Mouse (Mus musculus) cerebellum, adult 2 months (tissue): Measurements from ENCODE around the gene Larp4b. TPM values are rescaled to one million over a fixed set of nuclear protein-coding genes. Genes with fewer than 3 reads are reported as not detected.

Experiments used
- DNase-seq, 2 experiments: peaks; one replicate each; pipeline ENCODE4 v3.0.0; 2021
- H3K27ac ChIP-seq: fragments of 200-500 bp; 2 replicates; pipeline ENCODE4 v1.5.1; 2012; ENCODE audit warnings: low read length, control low read depth, inconsistent platforms; ENCODE audit not compliant: insufficient read depth
- H3K27me3 ChIP-seq: fragments of 200-500 bp; 2 replicates; pipeline ENCODE4 v1.6.1; 2012; ENCODE audit warnings: inconsistent platforms, mild to moderate bottlenecking, low read length, moderate library complexity; ENCODE audit not compliant: control insufficient read depth, insufficient read depth
- H3K4me1 ChIP-seq: fragments of 200-500 bp; 2 replicates; pipeline ENCODE4 v1.6.1; 2011; ENCODE audit warnings: low read length; ENCODE audit not compliant: control insufficient read depth, insufficient read depth
- H3K4me3 ChIP-seq: fragments of 200-500 bp; replicated peaks from 2 replicates; pipeline ENCODE3; 2011; ENCODE audit warnings: mild to moderate bottlenecking, low read depth, low read length, control low read depth; ENCODE audit not compliant: insufficient read depth
- CTCF ChIP-seq: fragments of 200-500 bp; IDR thresholded peaks from 2 replicates; pipeline ENCODE4 v1.5.1; 2011; ENCODE audit warnings: low read depth, mild to moderate bottlenecking, control low read depth, low read length, moderate library complexity, borderline replicate concordance; ENCODE audit not compliant: insufficient read depth
- POLR2A ChIP-seq: fragments of 200-500 bp; IDR thresholded peaks from 2 replicates; pipeline ENCODE4 v1.6.1; 2011; ENCODE audit warnings: low read length, control low read depth, borderline replicate concordance; ENCODE audit not compliant: insufficient read depth
- WGBS: fragments of 180-500 bp; shearing (Covaris S2); methylation state at CpG from one replicate; pipeline ENCODE4 v1.1.7; 2018; 5-methylcytosine and 5-hydroxymethylcytosine counted together
- polyA plus RNA-seq: library from polyadenylated mRNA; depleted of rRNA; stranded (reverse); fragments of >200 nt; gene quantifications from 2 replicates; pipeline ENCODE4 v1.2.3, GENCODE M21; 2012

Gene Larp4b
- polyA plus RNA-seq, 1 experiment: 35.4 TPM

DNA sequence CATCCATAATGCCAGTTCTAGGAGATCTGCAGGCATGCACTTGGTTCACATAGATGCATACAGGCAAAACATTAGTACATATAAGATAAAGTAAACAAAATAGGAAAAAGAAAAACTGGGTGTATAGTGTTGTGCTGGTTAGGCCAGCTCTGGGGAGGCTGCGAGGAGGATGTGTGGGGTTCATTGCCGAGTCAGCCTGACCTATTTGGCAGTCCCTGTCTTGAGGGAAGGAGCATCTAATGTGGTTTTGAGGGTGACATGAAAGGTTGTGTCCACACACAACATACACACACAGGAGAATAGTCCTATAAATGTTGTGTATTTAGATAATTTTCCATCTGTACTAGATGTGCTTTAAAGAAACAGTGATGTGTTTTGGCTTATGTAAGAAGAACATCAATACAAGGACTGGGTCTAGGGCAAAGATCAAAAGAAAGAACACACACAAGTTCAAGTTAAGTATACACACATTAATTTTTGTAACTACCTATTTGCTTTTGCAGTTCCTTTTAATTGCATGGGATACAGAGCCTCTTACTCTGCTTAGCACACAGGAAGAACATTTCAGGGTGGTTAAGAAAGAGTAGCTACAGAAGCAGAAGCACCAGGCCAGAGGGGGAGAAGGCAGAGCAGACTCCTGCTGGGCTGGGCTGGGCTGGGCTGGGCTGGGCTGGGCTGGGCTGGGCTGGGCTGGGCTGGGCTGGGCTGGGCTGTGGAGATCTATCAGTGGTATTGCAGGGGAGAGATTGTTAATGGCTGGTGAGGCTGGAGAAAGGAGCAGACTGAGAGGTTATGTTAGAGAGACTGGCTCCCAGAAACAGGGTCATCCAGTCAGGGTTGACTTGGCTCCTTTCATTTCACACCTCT, 13.5 kb downstream of the Larp4b start:
- peaks cover 16% of the 10 kb centered on the region; the same call in 1 of the 2 replicates for H3K4me1 ChIP-seq
- no peak overlapping the region for H3K27ac ChIP-seq
- TF ChIP-seq POLR2A (no peak), CTCF (no peak)
- no peaks in the 10 kb centered on the region for H3K27me3 ChIP-seq
- 22% methylated on average over 2 of the region's 2 CpGs for WGBS
- no peak overlapping the region for H3K4me3 ChIP-seq
- DNase-seq: no peak

DNA sequence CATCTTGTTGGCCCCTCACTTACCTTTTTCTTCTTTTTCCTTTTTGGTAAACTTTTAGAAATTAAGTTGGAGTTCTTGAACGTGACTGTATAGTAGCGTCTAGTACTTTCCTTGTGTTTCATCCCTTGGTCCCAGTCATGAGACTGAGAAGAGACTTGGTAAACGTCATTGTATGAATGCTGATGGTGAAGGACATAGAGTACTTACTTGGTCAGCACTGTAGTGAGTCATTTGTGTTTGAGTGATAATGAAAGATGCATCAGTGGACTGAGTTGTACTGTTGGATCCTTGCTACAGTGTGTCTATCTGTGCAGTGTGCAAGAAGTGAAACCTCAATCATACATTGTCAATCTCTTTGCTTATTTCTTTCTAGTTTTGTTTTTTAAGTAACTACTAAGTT, 20.1 kb downstream of the Larp4b start:
- TF ChIP-seq CTCF: no peak
- no peak for TF ChIP-seq POLR2A
- Histone ChIP-seq H3K4me1 (no peaks in the 10 kb centered on the region), H3K27ac (no peak overlapping the region), H3K27me3 (no peaks in the 10 kb centered on the region), H3K4me3 (no peak overlapping the region)
- WGBS: 93% methylated on average over 3 of the region's 3 CpGs
- no peak for DNase-seq

DNA sequence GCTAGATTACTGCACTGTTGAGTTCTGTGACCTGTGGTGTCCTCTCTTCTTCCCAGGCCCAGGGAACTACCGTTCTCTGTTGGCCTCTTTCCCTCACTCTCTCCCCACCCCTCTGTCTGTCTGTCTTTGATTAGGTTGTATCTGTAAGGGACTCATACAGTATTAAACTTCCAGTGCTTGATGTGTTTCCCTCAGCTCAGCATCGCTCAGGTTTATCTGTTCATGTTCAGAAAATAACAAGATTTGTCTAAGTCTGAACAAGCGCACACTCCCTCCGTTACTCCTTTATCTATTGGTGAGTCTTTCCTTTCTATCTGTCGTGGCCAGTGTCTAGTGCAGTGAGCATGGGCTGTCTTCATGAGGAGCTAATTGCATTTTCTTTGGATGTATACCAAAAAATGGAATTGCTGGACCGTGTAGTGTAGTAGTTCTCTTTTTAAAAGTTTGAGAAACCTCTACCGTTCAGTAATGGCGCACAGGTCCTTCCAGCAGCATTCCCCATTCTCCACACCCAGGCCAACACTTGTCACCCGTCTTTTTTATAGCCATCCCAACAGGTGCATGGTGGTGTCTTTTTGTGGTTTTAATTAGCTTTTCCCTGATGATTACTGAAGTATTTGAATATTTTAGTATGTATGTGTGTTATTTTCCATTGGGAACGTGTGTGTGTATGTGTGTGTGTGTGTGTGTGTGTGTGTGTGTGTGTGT, 27.3 kb downstream of the Larp4b start:
- 73% methylated on average over 10 of the region's 10 CpGs for WGBS
- no peak overlapping the region for H3K4me3 ChIP-seq
- no peaks in the 10 kb centered on the region for H3K4me1 ChIP-seq
- TF ChIP-seq POLR2A (no peak), CTCF (no peak)
- no peak overlapping the region for H3K27ac ChIP-seq
- no peak for DNase-seq
- no peaks in the 10 kb centered on the region for H3K27me3 ChIP-seq

DNA sequence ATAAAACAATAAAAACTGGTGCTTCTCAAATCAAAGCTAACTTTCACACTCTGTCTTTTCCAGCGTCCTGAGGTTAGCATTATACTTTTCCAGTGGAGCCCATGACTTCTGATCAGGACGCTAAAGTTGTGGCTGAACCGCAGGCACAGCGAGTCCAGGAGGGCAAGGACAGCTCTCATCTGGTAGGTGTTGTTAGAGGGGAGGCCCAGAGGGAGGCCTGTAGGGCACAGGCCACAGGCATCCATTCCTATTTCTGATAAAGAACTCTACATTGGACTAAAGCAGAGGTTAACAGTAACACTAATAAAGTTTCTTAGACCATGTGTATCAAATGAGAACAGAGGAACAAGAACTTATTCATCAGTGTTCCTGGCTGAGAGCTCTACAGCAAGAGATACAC, 28.4 kb downstream of the Larp4b start:
- 88% methylated on average over 4 of the region's 4 CpGs for whole genome bisulfite sequencing
- Histone ChIP-seq H3K4me3 (no peak overlapping the region), H3K4me1 (no peaks in the 10 kb centered on the region), H3K27ac (no peak overlapping the region), H3K27me3 (no peaks in the 10 kb centered on the region)
- no peak for DNase-seq
- TF ChIP-seq CTCF (no peak), POLR2A (no peak)

DNA sequence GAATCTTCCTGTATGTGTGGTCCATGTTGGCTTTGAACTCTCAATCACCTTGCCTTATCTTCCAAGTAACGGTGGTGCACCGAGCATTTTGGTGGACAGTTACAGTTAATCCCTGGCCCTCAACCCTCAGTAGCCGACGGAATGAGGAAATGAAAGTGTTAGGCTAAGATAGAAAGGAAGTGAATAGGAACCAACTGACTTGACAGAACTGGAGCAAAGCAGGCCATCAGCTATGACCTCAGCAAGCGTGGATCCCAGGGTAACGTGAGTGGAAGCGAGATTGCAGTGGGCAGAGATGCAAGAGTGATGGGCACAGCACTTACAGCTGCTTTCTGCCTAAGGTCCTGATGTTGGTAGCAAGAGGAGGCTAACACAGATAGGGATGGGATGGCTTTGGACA, 31.5 kb downstream of the Larp4b start:
- TF ChIP-seq POLR2A: no peak
- TF ChIP-seq CTCF: no peak
- DNase-seq: no peak
- no peaks in the 10 kb centered on the region for H3K4me1 ChIP-seq
- 95% methylated on average over 7 of the region's 7 CpGs for WGBS
- H3K4me3 ChIP-seq: no peak overlapping the region
- H3K27me3 ChIP-seq: no peaks in the 10 kb centered on the region
- H3K27ac ChIP-seq: no peak overlapping the region

DNA sequence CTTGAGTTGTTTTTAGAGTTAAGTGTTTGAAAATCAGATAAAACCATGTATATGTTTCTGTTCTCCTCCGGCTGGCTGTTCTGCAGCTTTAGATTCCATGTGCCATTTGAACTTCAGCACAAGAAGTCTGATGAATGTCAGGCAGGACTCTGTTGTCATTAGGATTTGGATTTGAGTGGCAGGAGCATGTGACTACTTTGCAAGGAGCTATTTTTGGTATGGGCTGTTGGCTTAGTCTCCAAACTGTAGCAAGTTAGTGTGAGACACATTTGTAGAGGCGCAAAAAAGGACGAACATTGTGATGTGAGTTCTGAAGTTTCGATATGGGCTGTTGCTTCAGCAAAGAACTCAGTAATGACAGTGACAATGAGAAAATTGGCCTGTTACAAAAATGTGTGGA, 34.0 kb downstream of the Larp4b start:
- H3K27ac ChIP-seq: no peak overlapping the region
- H3K27me3 ChIP-seq: no peaks in the 10 kb centered on the region
- 93% methylated on average over 4 of the region's 4 CpGs for WGBS
- H3K4me3 ChIP-seq: no peak overlapping the region
- H3K4me1 ChIP-seq: no peaks in the 10 kb centered on the region
- TF ChIP-seq POLR2A (no peak), CTCF (no peak)
- no peak for DNase-seq

- 96% methylated on average over 6 of the region's 6 CpGs for WGBS
- no peak for DNase-seq
- Histone ChIP-seq H3K4me3 (no peak overlapping the region), H3K27me3 (no peaks in the 10 kb centered on the region), H3K4me1 (no peaks in the 10 kb centered on the region), H3K27ac (no peak overlapping the region)
- no peak for TF ChIP-seq CTCF
Observed at GRCm38 (mm10) chr13:9128707-9129314, 35.1 kb downstream of the Larp4b start.

- DNase-seq: no peak
- TF ChIP-seq CTCF (no peak), POLR2A (no peak)
- WGBS: 80% methylated on average over 2 of the region's 2 CpGs
- no peak overlapping the region for H3K27ac ChIP-seq
- H3K4me1 ChIP-seq: no peaks in the 10 kb centered on the region
- H3K4me3 ChIP-seq: no peak overlapping the region
- no peaks in the 10 kb centered on the region for H3K27me3 ChIP-seq
Observed at GRCm38 (mm10) chr13:9134421-9134820, 40.7 kb downstream of the Larp4b start.
